Mouse (Mus musculus): Measurements from ENCODE around the gene Fanci. TPM values are rescaled to one million over a fixed set of nuclear protein-coding genes. Genes with fewer than 3 reads are reported as not detected.

The Fanci gene
- polyA plus RNA-seq, 1 experiment from 2014 or later: 3.0 TPM

DNA sequence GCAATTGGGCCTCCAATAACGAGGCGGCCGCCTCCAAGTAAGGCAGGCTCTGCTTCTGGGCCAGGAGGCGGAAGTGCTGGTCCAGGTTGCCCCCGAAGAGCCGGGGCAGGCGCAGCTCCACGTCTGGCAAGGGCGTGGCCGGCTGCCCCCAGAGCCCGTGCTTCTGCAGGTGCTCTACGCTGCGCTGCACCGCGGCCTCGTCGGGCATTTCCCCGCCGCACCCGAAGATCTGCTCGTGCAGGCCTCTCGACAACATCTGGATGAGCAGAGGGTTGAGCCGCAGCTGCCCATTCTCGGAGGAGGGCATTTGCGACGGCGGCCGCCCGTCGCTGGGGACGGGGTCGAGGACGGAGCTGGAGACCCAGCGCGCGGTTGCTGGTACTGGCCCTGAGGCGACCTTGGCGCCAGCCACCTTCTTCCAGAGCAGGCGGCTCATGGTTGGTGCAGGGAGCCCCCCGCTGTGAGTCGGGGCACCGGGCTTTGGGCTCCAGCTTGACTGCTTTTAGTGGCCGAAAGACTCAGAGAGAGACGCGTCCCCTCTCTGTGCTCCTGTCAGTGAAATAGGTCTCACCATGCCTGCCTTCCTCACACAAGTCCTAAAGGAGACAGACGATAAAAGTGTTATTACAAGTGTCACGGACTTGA, 73.2 kb downstream of the Fanci start:
- H3K9ac ChIP-seq (replicated peaks): peak overlapping the region; percentile 89
- peaks cover 40% of the 10 kb centered on the region for H3K4me1 ChIP-seq (ENCODE audit: insufficient read depth)
- WGBS (ENCODE audit: insufficient replicate concordance): 17% methylated on average over 44 of the region's 47 CpGs
- H3K4me3 ChIP-seq (ENCODE audit: low read depth, low read length): peak overlapping the region; percentile 84
- DNase-seq: peak; percentile 56
- H3K4me2 ChIP-seq (ENCODE audit: low read depth, low read length): peak overlapping the region; percentile 94
- peak overlapping the region; percentile 96; the same call in 1 of the 2 replicates for H3K27ac ChIP-seq (ENCODE audit: low read depth)
- no peak for TF ChIP-seq CTCF (IDR thresholded peaks at IDR 0.05; ENCODE audit: low read depth)
- TF ChIP-seq EP300 (IDR thresholded peaks at IDR 0.05; ENCODE audit: low read depth): no peak
- H3K9me3 ChIP-seq (ENCODE audit: low read length): no peaks in the 10 kb centered on the region
- ATAC-seq: no peak
- no peaks in the 10 kb centered on the region; the same call in 1 of the 2 replicates for H3K27me3 ChIP-seq (ENCODE audit: insufficient read depth, low read length)
- H3K36me3 ChIP-seq (replicated peaks; ENCODE audit: insufficient read depth, low read length): peaks cover 33% of the 10 kb centered on the region

DNA sequence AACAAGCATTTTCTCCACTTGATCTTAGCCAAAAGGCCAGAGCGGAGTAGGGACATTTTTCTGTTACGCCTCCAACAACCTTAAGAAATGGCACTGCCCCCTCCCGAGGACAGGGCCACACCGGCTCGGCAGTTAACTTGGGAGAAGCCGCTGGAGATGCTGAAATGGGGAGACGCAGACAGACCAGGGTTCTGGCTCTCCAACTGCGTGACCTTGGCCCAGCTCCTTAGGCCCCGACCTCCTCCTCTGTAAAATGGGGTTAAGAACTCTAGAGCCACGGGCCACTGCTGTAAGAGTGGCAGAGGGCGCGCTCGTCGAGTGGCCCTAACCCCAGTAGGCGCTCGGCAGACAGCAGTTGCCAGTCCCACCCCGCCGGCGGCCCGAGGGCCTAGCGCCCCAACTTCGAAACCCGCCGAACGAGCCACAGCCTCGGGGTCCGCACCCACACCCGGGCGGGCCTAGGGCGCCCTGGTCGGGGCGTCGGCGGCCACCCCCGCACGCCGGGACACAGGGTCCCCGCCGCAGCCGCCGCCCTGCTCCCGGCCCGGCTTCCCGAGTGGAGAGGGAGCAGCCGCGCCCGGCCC, 73.8 kb downstream of the Fanci start:
- WGBS (ENCODE audit: insufficient replicate concordance): 1% methylated on average over 33 of the region's 47 CpGs
- Histone ChIP-seq H3K36me3 (replicated peaks; ENCODE audit: insufficient read depth, low read length) (peaks cover 27% of the 10 kb centered on the region), H3K27me3 (ENCODE audit: insufficient read depth, low read length) (no peaks in the 10 kb centered on the region; the same call in 1 of the 2 replicates), H3K4me3 (ENCODE audit: low read depth, low read length) (peak overlapping the region; percentile 84), H3K9me3 (ENCODE audit: low read length) (no peaks in the 10 kb centered on the region), H3K27ac (ENCODE audit: low read depth) (peak overlapping the region; percentile 96), H3K4me1 (ENCODE audit: insufficient read depth) (peaks cover 42% of the 10 kb centered on the region), H3K9ac (replicated peaks) (peak overlapping the region; percentile 89), H3K4me2 (ENCODE audit: low read depth, low read length) (peak overlapping the region; percentile 94)
- TF ChIP-seq EP300 (IDR thresholded peaks at IDR 0.05; ENCODE audit: low read depth): no peak
- TF ChIP-seq CTCF (IDR thresholded peaks at IDR 0.05; ENCODE audit: low read depth): no peak
- DNase-seq (peak; percentile 71), ATAC-seq (peak; percentile 15)

DNA sequence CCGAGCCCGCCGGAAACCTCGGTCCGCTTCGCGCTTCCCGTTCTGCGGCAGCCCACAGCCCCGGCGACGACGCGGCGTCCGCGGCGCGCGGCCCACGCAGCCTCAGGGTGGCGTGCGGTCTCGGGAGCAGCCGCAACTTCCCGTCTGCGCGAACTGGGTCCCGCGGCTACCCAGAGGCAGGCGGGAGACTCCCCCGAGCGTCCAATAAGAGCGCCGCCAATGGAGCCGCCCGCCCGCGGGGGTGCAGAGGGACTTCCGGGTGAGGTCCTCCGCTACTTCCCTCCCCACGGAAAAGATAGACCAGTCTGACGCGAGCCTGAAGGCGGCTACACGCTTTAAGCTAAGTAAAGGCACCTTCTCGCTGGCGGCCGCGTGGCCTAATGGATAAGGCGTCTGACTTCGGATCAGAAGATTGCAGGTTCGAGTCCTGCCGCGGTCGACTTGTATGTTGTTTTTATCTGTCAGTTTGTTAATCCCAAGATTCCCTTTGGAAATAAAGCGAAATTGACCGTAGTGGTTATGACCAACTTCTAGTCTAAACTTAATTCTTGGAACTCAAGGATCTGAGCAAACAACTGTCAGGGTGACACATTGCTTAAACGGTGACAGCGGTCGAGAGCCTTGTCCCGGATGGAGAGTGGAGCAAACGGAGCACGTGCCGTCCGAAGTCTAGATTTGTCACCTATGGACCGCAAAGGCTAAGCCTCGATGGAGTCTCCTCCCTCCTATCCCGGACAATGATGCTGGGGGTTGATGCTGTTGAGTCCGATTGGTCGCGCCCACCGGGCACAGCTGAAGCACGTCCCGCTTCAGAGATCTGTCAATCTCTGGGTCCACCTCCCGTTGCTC, 74.5 kb downstream of the Fanci start, which contains the start of gene Polg:
Gene Polg (minus strand): TSS at position 310 of the 849 bp plus-strand sequence.
- Histone ChIP-seq H3K9ac (replicated peaks) (peak within 1 kb of the TSS; percentile 89), H3K4me1 (ENCODE audit: insufficient read depth) (peaks cover 42% of the 10 kb centered on the region), H3K4me2 (ENCODE audit: low read depth, low read length) (peak within 1 kb of the TSS; percentile 94), H3K4me3 (ENCODE audit: low read depth, low read length) (peak within 1 kb of the TSS; percentile 84), H3K27me3 (ENCODE audit: insufficient read depth, low read length) (no peaks in the 10 kb centered on the region; the same call in 1 of the 2 replicates), H3K27ac (ENCODE audit: low read depth) (peak within 1 kb of the TSS; percentile 96), H3K36me3 (replicated peaks; ENCODE audit: insufficient read depth, low read length) (peaks cover 20% of the 10 kb centered on the region), H3K9me3 (ENCODE audit: low read length) (no peaks in the 10 kb centered on the region)
- TF ChIP-seq EP300 (IDR thresholded peaks at IDR 0.05; ENCODE audit: low read depth): peak; percentile 79
- peak; percentile 26 for TF ChIP-seq CTCF (IDR thresholded peaks at IDR 0.05; ENCODE audit: low read depth)
- peak; percentile 93 for ATAC-seq
- peak; percentile 99 for DNase-seq
- 2% methylated on average over 76 of the region's 76 CpGs for WGBS (ENCODE audit: insufficient replicate concordance)

DNA sequence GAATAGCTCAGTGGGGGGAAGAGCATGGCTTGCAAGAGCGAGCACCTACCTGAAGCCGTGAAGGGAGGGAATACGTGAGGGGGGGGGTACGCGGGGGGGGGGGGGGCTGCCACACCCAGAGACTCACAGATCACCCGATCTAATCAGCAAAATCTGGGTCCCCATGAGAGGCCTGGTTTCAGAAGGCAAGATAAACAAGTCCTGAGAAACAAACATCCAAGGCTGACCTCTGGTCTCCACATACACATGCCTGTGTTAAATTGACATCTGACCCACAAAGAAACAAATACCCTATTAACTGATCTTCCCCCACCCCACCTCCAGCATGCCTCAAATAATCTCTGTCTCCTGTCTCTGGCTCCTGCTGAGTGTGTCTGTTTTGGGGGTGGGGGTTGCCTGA, 76.2 kb downstream of the Fanci start:
- no peaks in the 10 kb centered on the region; the same call in 1 of the 2 replicates for H3K27me3 ChIP-seq (ENCODE audit: insufficient read depth, low read length)
- peak overlapping the region; percentile 94; the same call in 1 of the 2 replicates for H3K4me2 ChIP-seq (ENCODE audit: low read depth, low read length)
- H3K4me1 ChIP-seq (ENCODE audit: insufficient read depth): peaks cover 42% of the 10 kb centered on the region
- peak; percentile 28 for DNase-seq
- H3K9ac ChIP-seq (replicated peaks): no peak overlapping the region
- TF ChIP-seq EP300 (IDR thresholded peaks at IDR 0.05; ENCODE audit: low read depth) (no peak), CTCF (IDR thresholded peaks at IDR 0.05; ENCODE audit: low read depth) (no peak)
- 18% methylated on average over 3 of the region's 6 CpGs for WGBS (ENCODE audit: insufficient replicate concordance)
- peaks cover 7% of the 10 kb centered on the region for H3K36me3 ChIP-seq (replicated peaks; ENCODE audit: insufficient read depth, low read length)
- ATAC-seq: no peak
- no peak overlapping the region for H3K4me3 ChIP-seq (ENCODE audit: low read depth, low read length)
- H3K9me3 ChIP-seq (ENCODE audit: low read length): no peaks in the 10 kb centered on the region
- peak overlapping the region; percentile 96 for H3K27ac ChIP-seq (ENCODE audit: low read depth)

DNA sequence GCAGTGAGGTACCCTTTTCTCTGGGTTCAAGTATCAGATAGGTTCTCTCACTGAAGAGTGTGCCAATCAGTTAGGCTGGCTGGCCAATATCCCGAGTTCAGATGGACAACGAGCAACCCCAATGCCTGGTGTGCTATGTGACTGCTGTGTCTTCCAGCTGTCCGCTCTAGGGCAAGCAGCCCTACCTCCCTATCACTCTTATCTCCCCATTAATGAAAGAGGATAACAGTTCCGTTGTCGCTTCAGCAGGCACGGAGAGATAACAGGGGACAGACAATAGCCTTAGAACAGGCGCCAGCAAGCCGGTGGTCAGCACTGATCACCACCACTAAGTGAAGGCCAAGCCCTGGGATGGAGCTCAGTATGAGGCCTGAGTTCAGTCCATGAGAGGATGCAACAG, 77.3 kb downstream of the Fanci start:
- no peak for ATAC-seq
- Histone ChIP-seq H3K4me1 (ENCODE audit: insufficient read depth) (peaks cover 36% of the 10 kb centered on the region), H3K9me3 (ENCODE audit: low read length) (no peaks in the 10 kb centered on the region), H3K4me3 (ENCODE audit: low read depth, low read length) (no peak overlapping the region), H3K4me2 (ENCODE audit: low read depth, low read length) (no peak overlapping the region), H3K27ac (ENCODE audit: low read depth) (no peak overlapping the region), H3K9ac (replicated peaks) (no peak overlapping the region), H3K36me3 (replicated peaks; ENCODE audit: insufficient read depth, low read length) (no peaks in the 10 kb centered on the region; the same call in 1 of the 2 replicates), H3K27me3 (ENCODE audit: insufficient read depth, low read length) (no peaks in the 10 kb centered on the region; the same call in 1 of the 2 replicates)
- DNase-seq: no peak
- TF ChIP-seq CTCF (IDR thresholded peaks at IDR 0.05; ENCODE audit: low read depth) (no peak), EP300 (IDR thresholded peaks at IDR 0.05; ENCODE audit: low read depth) (no peak)
- 46% methylated on average over 8 of the region's 8 CpGs for WGBS (ENCODE audit: insufficient replicate concordance)
